Mouse (Mus musculus) heart, postnatal 0 days (tissue): ENCODE data around the gene Usf3. TPM values are rescaled to one million over a fixed set of nuclear protein-coding genes. Genes with fewer than 3 reads are reported as not detected.

Source experiments
- ATAC-seq: fragments of 200-750 bp; cut with Nextera tagmentation; 2 replicates; pipeline ENCODE4 v1.8.0; 2017; ENCODE audit warnings: low read depth, moderate number of reproducible peaks, moderate library complexity; ENCODE audit not compliant: insufficient read depth
- DNase-seq: peaks from one replicate; pipeline ENCODE4 v3.0.0-alpha.2; 2016; ENCODE audit warnings: low spot score
- H3K27ac ChIP-seq: fragments of 300-500 bp; sonication (generic); 2 replicates; pipeline ENCODE4 v1.5.1; 2014; ENCODE audit warnings: low read depth, mild to moderate bottlenecking
- H3K27me3 ChIP-seq: fragments of 300-500 bp; sonication (generic); 2 replicates; pipeline ENCODE4 v1.6.1; 2014; ENCODE audit warnings: low read length, mixed read lengths; ENCODE audit not compliant: control insufficient read depth, insufficient read depth
- H3K36me3 ChIP-seq: fragments of 300-500 bp; sonication (generic); replicated peaks from 2 replicates; pipeline ENCODE4 v1.6.1; 2014; ENCODE audit warnings: low read length, mixed read lengths; ENCODE audit not compliant: control insufficient read depth, insufficient read depth
- H3K4me1 ChIP-seq: fragments of 300-500 bp; sonication (generic); 2 replicates; pipeline ENCODE4 v1.6.1; 2014; ENCODE audit warnings: antibody characterized with exemption; ENCODE audit not compliant: control insufficient read depth, insufficient read depth
- H3K4me2 ChIP-seq: fragments of 300-500 bp; sonication (generic); 2 replicates; pipeline ENCODE4 v1.6.1; 2014; ENCODE audit warnings: low read depth, mild to moderate bottlenecking, low read length, moderate library complexity
- H3K4me3 ChIP-seq: fragments of 300-500 bp; sonication (generic); 2 replicates; pipeline ENCODE4 v1.5.1; 2014; ENCODE audit warnings: low read depth, low read length
- H3K9ac ChIP-seq: fragments of 300-500 bp; sonication (generic); replicated peaks from 2 replicates; pipeline ENCODE4 v1.6.1; 2014; ENCODE audit warnings: low read depth, low read length, mixed read lengths
- H3K9me3 ChIP-seq: fragments of 300-500 bp; sonication (generic); replicated peaks from 2 replicates; pipeline ENCODE4 v1.6.1; 2016; ENCODE audit warnings: low read length; ENCODE audit not compliant: control insufficient read depth
- CTCF ChIP-seq: IDR thresholded peaks from 2 replicates; pipeline ENCODE4 v1.5.1; 2016; ENCODE audit warnings: antibody characterized with exemption, control low read depth, low read depth
- EP300 ChIP-seq: IDR thresholded peaks from 2 replicates; pipeline ENCODE4 v1.6.1; 2016; ENCODE audit warnings: antibody characterized with exemption, low read depth
- WGBS: fragments of 180-500 bp; shearing (Covaris S2); extraction: QIAGEN DNeasy Blood & Tissue Kit; methylation state at CpG from one replicate; pipeline ENCODE4 v1.1.7; 2014; 5-methylcytosine and 5-hydroxymethylcytosine counted together
- polyA plus RNA-seq: library from polyadenylated mRNA; unstranded; fragments of >200 nt; fragmentation: Nextera tagmentation; extraction: Ambion mirVana; gene quantifications from 2 replicates; pipeline ENCODE4 v1.2.1, GENCODE M21; 2015
- total RNA-seq: library from RNA; depleted of rRNA; stranded (reverse); fragments of >200 nt; gene quantifications from 2 replicates; pipeline ENCODE4 v1.2.3, GENCODE M21; 2014; ENCODE audit warnings: low replicate concordance; rRNA removed

Gene Usf3
- total RNA-seq (9.6 and 9.9 TPM in 2 replicates), polyA plus RNA-seq (1.1 and 1.4 TPM in 2 replicates)

- ATAC-seq (peak; percentile 50), DNase-seq (peak; percentile 18)
- WGBS = under 1% methylated on average over 43 of the region's 77 CpGs
- peak within 1 kb of the TSS; percentile 89 for H3K9ac ChIP-seq
- H3K27ac ChIP-seq = peak within 1 kb of the TSS; percentile 95
- H3K4me2 ChIP-seq = peak within 1 kb of the TSS; percentile 92
- H3K4me1 ChIP-seq = peaks cover 18% of the 10 kb centered on the region
- no peaks in the 10 kb centered on the region for H3K27me3 ChIP-seq
- peak within 1 kb of the TSS; percentile 80 for H3K4me3 ChIP-seq
- TF ChIP-seq EP300 (no peak), CTCF (no peak)
- H3K36me3 ChIP-seq = 0 out of 2 replicates have a peak, but pooled peaks cover 1% of the 10 kb centered on the region
- H3K9me3 ChIP-seq = no peaks in the 10 kb centered on the region
Measured at GRCm38 (mm10) chr16:44173155-44173941, at the start of gene Usf3. Gene Usf3 (plus strand): TSS chr16:44173246.

GRCm38 (mm10) chr16:44123786-44124185 is 49.3 kb upstream of the Usf3 start:
- Histone ChIP-seq H3K36me3 (no peaks in the 10 kb centered on the region), H3K27me3 (no peaks in the 10 kb centered on the region), H3K27ac (0 out of 2 replicates have a peak overlapping the region, but pooled peaks have one; percentile 20), H3K9ac (no peak overlapping the region), H3K4me1 (peaks cover 5% of the 10 kb centered on the region; the same call in 1 of the 2 replicates), H3K4me2 (no peak overlapping the region), H3K4me3 (no peak overlapping the region), H3K9me3 (no peaks in the 10 kb centered on the region)
- ATAC-seq = no peak
- WGBS = 63% methylated on average over 2 of the region's 2 CpGs
- DNase-seq = no peak
- TF ChIP-seq EP300 (no peak), CTCF (no peak)

GRCm38 (mm10) chr16:44124713-44125112 is 48.3 kb upstream of the Usf3 start:
- Histone ChIP-seq H3K9ac (no peak overlapping the region), H3K36me3 (no peaks in the 10 kb centered on the region), H3K27me3 (no peaks in the 10 kb centered on the region), H3K4me1 (peaks cover 5% of the 10 kb centered on the region; the same call in 1 of the 2 replicates), H3K4me3 (no peak overlapping the region), H3K9me3 (no peaks in the 10 kb centered on the region), H3K27ac (no peak overlapping the region), H3K4me2 (no peak overlapping the region)
- TF ChIP-seq CTCF = no peak
- no peak for TF ChIP-seq EP300
- ATAC-seq = no peak
- no peak for DNase-seq
- whole genome bisulfite sequencing = 79% methylated on average over 1 of the region's 1 CpGs

GRCm38 (mm10) chr16:44125436-44125835 is 47.6 kb upstream of the Usf3 start:
- 88% methylated on average over 2 of the region's 2 CpGs for WGBS
- no peak overlapping the region for H3K4me2 ChIP-seq
- H3K9me3 ChIP-seq = no peaks in the 10 kb centered on the region
- H3K27me3 ChIP-seq = no peaks in the 10 kb centered on the region
- H3K9ac ChIP-seq = no peak overlapping the region
- H3K4me3 ChIP-seq = no peak overlapping the region
- ATAC-seq (no peak), DNase-seq (no peak)
- TF ChIP-seq EP300 (no peak), CTCF (no peak)
- H3K36me3 ChIP-seq = no peaks in the 10 kb centered on the region
- peaks cover 5% of the 10 kb centered on the region; the same call in 1 of the 2 replicates for H3K4me1 ChIP-seq
- no peak overlapping the region for H3K27ac ChIP-seq

- ATAC-seq = no peak
- DNase-seq = no peak
- H3K36me3 ChIP-seq = no peaks in the 10 kb centered on the region
- no peaks in the 10 kb centered on the region for H3K27me3 ChIP-seq
- 46% methylated on average over 4 of the region's 4 CpGs for WGBS
- TF ChIP-seq CTCF (no peak), EP300 (no peak)
- H3K4me3 ChIP-seq = no peak overlapping the region
- no peak overlapping the region for H3K4me2 ChIP-seq
- H3K4me1 ChIP-seq = peaks cover 5% of the 10 kb centered on the region; the same call in 1 of the 2 replicates
- no peaks in the 10 kb centered on the region for H3K9me3 ChIP-seq
- no peak overlapping the region for H3K9ac ChIP-seq
- H3K27ac ChIP-seq = no peak overlapping the region
Measured at GRCm38 (mm10) chr16:44126437-44126836, 46.6 kb upstream of the Usf3 start.
